Mouse (Mus musculus): Measurements from ENCODE around the gene Rps8.

Gene Rps8

DNA sequence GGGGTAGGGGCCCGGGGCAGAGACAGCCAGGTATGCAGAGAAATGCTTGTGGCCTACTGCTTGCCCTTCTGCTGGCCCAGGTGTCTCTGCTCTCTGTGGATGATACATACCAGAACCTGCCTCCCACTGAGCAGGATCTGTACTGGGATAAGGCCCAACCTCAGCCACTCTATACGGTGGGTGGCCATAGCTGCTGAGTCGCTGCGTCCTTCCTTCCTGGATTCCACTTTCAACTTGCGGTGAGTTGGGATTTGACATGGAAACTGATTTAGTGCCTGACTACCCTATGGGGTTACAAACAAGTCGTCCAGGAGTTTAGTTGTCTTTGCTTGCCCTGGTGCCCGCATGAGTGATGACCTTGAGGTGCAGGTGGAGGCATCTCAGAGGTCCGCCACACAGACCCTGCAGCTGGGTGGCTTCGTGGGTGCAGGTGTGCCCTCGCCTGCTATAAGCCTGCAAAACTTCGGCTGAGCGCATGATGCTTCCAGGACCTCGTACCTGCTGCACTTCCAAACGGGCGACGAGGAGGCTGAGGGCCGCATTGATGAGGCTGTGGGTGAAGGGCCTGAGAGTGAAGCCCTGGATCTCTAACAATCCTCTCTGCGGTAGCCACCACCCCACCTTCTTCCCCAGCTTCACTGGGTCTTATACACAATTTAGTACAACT, 7.9 kb downstream of the Rps8 start:
- no peak for ATAC-seq (ENCODE audit: low TSS enrichment)

GRCm38 (mm10) chr4:117146176-117146575, 9.9 kb downstream of the Rps8 start:
- peak; percentile 69 for ATAC-seq (ENCODE audit: low TSS enrichment)

GRCm38 (mm10) chr4:117145248-117145647, 10.8 kb downstream of the Rps8 start:
- ATAC-seq (ENCODE audit: low TSS enrichment) = no peak

- no peak for ATAC-seq (ENCODE audit: low TSS enrichment)
Measured at GRCm38 (mm10) chr4:117143023-117143422, 13.0 kb downstream of the Rps8 start.

- ATAC-seq (ENCODE audit: low TSS enrichment) = no peak
Measured at GRCm38 (mm10) chr4:117140613-117141012, 15.4 kb downstream of the Rps8 start.

GRCm38 (mm10) chr4:117139217-117139612, 16.8 kb downstream of the Rps8 start:
- ATAC-seq (ENCODE audit: low TSS enrichment) = no peak

DNA sequence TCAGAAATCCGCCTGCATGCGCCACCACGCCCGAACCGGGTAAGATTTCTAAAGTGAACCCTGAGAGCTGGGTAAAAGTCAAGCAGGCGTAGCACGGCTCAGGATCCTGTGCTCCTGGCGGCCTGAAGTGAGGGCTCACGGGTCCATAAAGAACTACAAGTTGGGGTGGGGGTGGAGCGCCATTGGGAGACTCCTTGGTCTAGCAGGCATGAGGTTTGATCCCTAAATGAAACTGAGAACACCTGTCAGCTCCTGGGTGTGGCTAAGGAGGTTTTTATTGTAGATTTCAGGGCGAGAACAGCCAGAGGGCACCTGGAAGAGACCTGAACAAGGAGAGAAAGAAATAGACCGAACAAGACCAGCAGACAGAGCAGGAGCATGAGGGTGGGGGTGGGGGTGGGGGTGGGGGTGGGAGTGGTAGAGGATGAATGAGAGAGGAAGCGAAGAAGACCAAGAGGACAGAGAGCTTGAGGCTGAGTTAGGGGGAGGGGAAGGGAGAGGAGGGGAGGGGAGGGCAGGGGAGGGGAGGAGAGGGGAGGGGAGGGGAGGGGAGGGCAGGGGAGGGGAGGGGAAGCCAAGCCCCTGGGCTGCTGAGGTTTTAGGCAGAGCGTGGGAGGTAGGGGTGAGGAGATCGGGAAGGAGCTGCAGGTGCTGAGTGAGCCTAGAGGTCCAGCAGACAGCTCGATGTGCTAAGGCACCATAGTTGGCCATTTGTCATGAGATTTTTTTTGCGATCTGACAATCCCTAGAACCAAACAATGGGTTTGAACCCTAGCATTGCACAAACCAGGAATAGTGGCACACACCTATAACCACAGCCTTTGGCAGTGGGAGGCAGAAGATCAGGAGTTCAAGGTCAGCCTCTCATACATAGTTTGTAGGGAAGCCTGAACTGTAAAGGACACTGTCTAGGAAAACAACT, 17.5 kb downstream of the Rps8 start:
- no peak for ATAC-seq (ENCODE audit: low TSS enrichment)

DNA sequence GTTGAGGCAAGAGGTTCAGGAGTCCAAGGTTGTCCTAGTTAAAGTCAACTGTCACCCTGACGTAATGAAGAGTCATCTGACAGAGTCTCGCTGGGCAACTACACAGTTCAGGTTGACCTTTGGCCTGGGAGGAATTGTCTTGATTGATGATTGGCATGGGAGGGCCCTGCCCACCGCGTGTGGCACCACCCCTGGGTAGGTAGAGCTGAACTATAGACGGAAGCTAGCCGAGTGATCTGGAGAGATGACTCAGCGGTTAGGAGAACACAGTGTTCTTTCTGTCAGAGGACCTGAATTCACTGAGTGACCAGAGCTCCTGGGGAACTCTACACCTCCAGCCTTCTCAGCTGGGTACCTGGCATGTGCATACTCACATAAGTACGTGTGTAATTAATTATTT, 20.0 kb downstream of the Rps8 start:
- no peak for ATAC-seq (ENCODE audit: low TSS enrichment)

GRCm38 (mm10) chr4:117134601-117134995, 21.4 kb downstream of the Rps8 start:
- no peak for ATAC-seq (ENCODE audit: low TSS enrichment)

GRCm38 (mm10) chr4:117133817-117134600, 22.0 kb downstream of the Rps8 start, which contains the start of gene Plk3:
TSS of gene Plk3 (minus strand) at chr4:117133963.
- ATAC-seq (ENCODE audit: low TSS enrichment) = peak; percentile 90

- peak; percentile 33; the same call in 1 of the 2 replicates for ATAC-seq (ENCODE audit: low TSS enrichment)
Measured at GRCm38 (mm10) chr4:117133366-117133796, 22.7 kb downstream of the Rps8 start.

- no peak for ATAC-seq (ENCODE audit: low TSS enrichment)
Measured at GRCm38 (mm10) chr4:117132794-117133143, 23.3 kb downstream of the Rps8 start.

- no peak for ATAC-seq (ENCODE audit: low TSS enrichment)
Measured at GRCm38 (mm10) chr4:117131890-117132793, 23.9 kb downstream of the Rps8 start.

DNA sequence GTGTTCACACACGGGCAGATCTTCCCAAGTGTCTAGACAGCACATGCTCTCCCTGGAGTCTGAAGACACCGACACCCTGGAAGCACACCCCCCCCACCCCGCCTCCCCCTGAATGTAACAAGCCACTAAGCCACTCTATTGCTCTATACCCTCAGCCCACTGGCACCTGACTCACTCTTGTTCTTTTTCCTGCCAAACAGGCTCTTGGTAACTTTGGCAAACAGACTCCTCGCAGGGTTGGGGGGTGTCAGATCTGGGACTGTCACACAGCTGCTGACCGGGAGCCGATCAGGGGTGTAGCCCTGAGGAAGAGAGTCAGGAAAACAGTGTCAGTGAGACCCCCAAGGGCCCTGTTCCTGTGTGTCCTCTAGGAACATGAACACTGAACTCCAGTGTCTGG, 24.8 kb downstream of the Rps8 start:
- no peak for ATAC-seq (ENCODE audit: low TSS enrichment)

DNA sequence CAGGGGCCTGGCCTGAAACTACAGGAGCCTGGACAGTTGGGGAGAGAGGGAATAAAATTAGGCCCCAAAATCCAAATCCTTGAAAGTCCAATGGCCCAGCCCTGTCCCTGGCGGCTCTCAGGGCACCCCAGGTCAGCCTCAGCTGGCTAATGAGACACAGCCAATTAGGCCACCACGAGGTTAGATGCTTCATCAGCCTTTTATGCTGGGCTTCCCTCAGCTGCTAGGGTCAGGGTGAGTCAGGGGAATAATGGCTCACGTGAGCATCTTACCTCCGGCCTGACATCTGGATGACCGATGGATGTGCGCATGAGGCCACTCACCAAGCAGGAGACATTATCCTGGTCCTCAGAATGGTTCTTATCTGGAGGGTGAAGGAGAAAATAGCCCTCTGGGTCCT, 25.3 kb downstream of the Rps8 start:
- ATAC-seq (ENCODE audit: low TSS enrichment) = no peak

DNA sequence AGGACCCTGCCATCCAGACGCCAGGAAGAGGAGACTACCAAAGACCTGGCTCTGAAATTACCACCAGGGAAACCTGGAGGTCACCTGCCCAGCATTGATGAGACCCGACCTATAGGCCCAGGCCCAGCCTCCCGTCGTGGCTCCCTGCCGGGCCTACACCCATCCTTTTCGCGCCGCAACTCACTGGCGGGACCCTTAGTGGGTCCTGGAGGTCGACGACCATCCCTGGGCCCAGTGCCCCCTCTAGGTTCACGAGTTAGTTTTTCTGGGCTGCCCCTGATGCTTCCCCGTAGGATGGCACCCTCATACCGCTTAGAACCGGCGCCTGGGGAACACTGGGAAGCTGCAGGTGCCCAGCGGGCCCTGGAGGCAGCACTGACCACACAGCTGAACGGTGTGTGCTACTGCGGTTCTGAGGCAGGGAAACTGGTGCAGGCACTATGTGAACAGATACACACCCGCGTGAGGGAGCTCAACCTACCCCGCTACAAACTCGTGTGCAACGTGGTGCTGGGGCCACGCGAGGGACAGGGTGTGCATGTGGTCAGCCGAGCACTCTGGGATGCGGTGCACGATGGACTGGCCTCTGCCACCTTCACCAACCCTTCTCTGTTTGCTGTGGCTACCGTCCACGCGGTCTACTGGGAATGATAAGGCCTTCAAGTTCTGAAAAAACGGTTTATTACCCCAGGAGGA, 27.9 kb downstream of the Rps8 start:
- ATAC-seq (ENCODE audit: low TSS enrichment) = no peak

DNA sequence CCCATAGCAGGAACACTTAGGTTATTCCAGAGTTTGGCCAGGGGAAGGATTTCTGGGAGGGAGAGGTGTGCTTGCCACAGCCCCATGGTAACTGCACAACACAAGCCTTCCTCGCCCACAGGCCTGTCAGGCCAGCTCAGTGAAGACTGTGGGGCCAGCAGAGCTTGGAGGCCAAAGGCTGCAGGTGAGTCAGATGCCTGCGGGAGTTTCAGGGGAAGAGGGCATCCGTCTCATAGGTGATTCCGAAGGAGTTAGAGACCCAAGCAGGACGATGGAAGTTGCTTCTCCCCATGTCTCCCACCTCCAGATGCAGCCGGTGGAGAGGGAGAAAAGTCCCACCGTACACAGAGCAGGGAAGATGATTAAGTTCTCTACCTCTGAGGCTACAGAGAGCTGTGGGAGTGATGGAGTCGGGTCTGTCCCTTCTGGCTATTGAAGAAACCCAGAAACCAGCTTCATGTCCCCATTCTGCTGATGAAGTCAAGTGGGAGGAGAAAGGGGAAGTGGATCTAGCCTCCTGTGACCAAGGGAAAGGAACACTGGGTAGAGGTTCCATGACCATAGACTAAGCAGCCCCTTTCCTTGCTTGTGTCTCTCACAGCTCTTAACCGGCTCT, 29.3 kb downstream of the Rps8 start, which contains the start of gene Tctex1d4:
Gene Tctex1d4 (plus strand): TSS at position 120 of the 616 bp plus-strand sequence.
- no peak for ATAC-seq (ENCODE audit: low TSS enrichment)

GRCm38 (mm10) chr4:117125910-117126674, 30.0 kb downstream of the Rps8 start:
- peak; percentile 39 for ATAC-seq (ENCODE audit: low TSS enrichment)

GRCm38 (mm10) chr4:117125348-117125909, 30.6 kb downstream of the Rps8 start, which contains the start of gene Btbd19:
TSS of gene Btbd19 (minus strand) at chr4:117125725.
- ATAC-seq (ENCODE audit: low TSS enrichment) = peak; percentile 43

All from frontal cortex, adult (tissue).